Mouse (Mus musculus) cerebellum, adult 2 months (tissue): Measurements from ENCODE around the gene Bst1. TPM values are rescaled to one million over a fixed set of nuclear protein-coding genes. Genes with fewer than 3 reads are reported as not detected.

ENCODE experiments used
- DNase-seq, 2 experiments: peaks; one replicate each; pipeline ENCODE4 v3.0.0; 2021
- H3K27ac ChIP-seq: fragments of 200-500 bp; 2 replicates; pipeline ENCODE4 v1.5.1; 2012; ENCODE audit warnings: low read length, control low read depth, inconsistent platforms; ENCODE audit not compliant: insufficient read depth
- H3K27me3 ChIP-seq: fragments of 200-500 bp; 2 replicates; pipeline ENCODE4 v1.6.1; 2012; ENCODE audit warnings: inconsistent platforms, mild to moderate bottlenecking, low read length, moderate library complexity; ENCODE audit not compliant: control insufficient read depth, insufficient read depth
- H3K4me1 ChIP-seq: fragments of 200-500 bp; 2 replicates; pipeline ENCODE4 v1.6.1; 2011; ENCODE audit warnings: low read length; ENCODE audit not compliant: control insufficient read depth, insufficient read depth
- H3K4me3 ChIP-seq: fragments of 200-500 bp; replicated peaks from 2 replicates; pipeline ENCODE3; 2011; ENCODE audit warnings: mild to moderate bottlenecking, low read depth, low read length, control low read depth; ENCODE audit not compliant: insufficient read depth
- CTCF ChIP-seq: fragments of 200-500 bp; IDR thresholded peaks from 2 replicates; pipeline ENCODE4 v1.5.1; 2011; ENCODE audit warnings: low read depth, mild to moderate bottlenecking, control low read depth, low read length, moderate library complexity, borderline replicate concordance; ENCODE audit not compliant: insufficient read depth
- POLR2A ChIP-seq: fragments of 200-500 bp; IDR thresholded peaks from 2 replicates; pipeline ENCODE4 v1.6.1; 2011; ENCODE audit warnings: low read length, control low read depth, borderline replicate concordance; ENCODE audit not compliant: insufficient read depth
- WGBS: fragments of 180-500 bp; shearing (Covaris S2); methylation state at CpG from one replicate; pipeline ENCODE4 v1.1.7; 2018; 5-methylcytosine and 5-hydroxymethylcytosine counted together
- polyA plus RNA-seq: library from polyadenylated mRNA; depleted of rRNA; stranded (reverse); fragments of >200 nt; gene quantifications from 2 replicates; pipeline ENCODE4 v1.2.3, GENCODE M21; 2012

Bst1 gene
- polyA plus RNA-seq, 1 experiment, result 0.28 TPM

DNA sequence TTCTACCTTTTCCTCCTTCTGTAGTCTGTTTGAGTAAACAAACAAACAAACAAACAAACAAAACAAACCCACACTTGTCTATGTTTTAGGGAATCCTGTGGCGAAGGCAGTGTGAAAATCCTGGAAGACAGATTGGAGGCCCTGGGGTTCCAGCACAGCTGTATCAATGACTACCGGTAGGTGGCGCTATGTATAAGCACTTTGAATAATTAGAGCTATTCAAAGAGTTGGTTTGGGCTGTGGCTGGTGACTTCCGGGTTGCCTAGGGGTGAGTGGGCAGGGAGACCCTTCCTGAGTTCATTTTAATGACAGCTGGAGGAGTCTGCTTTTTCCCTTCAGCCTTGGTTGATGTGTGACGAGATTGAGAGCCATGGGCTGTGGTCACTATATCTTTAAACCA lies 18.7 kb downstream of the Bst1 start:
- peak; percentile 40 to 42 for DNase-seq
- 41% methylated on average over 5 of the region's 5 CpGs for WGBS
- no peak overlapping the region for H3K27ac ChIP-seq

DNA sequence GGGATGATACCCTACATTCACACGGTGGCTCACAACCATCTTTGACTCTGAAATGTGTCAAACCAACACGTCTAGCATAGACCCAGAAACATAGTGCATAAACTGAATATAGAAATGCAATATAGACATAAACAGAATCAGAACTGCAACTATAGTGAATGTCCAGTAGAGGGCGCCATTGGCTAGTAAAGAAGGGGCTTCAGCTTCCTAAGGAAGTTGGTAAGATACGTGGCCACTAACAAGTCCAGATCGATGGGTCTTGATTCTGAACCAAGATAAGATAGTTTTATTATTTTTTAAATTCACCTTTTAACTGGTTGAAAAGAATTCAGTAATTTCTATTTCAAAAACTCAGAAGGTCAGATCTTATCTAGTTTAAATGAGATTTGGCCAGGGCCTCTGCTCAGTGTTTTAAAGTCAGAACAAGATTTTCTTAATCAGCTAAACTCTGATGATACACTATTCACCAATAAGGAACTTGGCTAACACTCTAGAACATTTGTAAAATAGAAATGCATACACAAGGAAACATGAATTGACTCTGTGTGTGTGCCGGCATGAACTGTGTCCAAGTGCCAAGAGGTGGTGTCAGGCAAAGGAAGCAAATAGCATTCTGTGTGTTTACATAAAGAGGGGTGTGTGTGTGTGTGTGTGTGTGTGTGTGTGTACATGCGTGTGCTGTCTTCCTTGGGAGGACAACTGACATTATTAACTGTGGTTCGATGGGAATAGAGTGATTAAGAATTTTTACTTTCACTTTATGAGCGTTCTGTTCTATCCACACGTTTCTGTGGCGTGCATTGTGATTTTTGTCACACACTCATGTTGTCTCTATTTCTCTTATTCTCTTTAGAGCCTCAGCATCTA lies 22.7 kb downstream of the Bst1 start:
- no peaks in the 10 kb centered on the region for H3K27me3 ChIP-seq
- no peak overlapping the region for H3K27ac ChIP-seq
- 38% methylated on average over 11 of the region's 11 CpGs for WGBS
- peak overlapping the region; percentile 45 for H3K4me3 ChIP-seq
- no peak for TF ChIP-seq POLR2A
- peak; percentile 44; the same call in 1 of the 2 replicates for TF ChIP-seq CTCF
- peaks cover 3% of the 10 kb centered on the region; the same call in 1 of the 2 replicates for H3K4me1 ChIP-seq
- DNase-seq, result peak; percentile 16 to 47

More for the DNA sequence above, 18.7 kb downstream of the Bst1 start:
- Histone ChIP-seq H3K27me3 (no peaks in the 10 kb centered on the region), H3K4me1 (peaks cover 3% of the 10 kb centered on the region; the same call in 1 of the 2 replicates), H3K4me3 (no peak overlapping the region)
- TF ChIP-seq POLR2A, result no peak
- TF ChIP-seq CTCF, result peak; percentile 68

DNA sequence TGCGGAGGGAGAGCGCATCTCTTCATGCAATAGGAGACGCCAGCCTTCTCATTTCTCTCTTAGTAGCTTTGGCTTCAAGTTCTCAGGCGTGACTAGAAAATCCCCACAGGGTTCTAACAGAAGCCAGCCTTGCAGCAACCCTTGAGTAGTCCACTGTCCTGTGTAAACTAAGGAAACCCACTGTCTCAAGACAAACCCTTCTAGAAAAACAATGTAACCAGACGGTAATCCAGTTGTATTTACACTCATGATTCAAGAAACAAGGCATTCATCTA lies 23.3 kb downstream of the Bst1 start:
- 70% methylated on average over 5 of the region's 5 CpGs for WGBS
- H3K27ac ChIP-seq, result no peak overlapping the region
- H3K4me3 ChIP-seq, result no peak overlapping the region
- no peak for DNase-seq
- H3K27me3 ChIP-seq, result no peaks in the 10 kb centered on the region
- no peak for TF ChIP-seq CTCF
- no peak for TF ChIP-seq POLR2A
- no peaks in the 10 kb centered on the region for H3K4me1 ChIP-seq

DNA sequence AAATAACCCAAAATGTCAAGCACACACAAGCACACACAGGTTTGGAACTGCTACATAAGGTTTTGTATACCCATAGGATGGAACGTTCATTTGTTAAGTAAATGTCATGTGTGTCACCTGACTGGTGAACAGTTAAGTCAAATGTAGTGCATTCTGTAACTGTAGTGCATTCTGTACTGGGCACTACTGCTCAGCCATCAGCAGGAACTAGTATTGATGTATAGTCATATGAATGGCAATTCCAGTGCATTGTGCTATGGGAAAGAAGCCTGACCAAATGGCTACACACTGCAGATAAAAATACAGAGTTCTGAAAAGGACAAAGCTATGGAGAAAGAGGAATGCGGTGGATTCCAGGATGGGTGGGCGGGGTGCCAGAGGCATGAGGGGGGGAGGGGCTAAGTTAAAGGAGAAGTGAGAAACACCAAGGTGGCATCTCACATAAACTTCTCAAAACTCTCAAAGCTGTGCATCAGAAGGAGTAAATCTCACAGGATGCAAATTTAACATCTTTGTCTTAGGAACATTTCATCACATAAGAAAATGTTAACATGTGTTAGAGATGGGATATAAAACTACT lies 24.0 kb downstream of the Bst1 start:
- 58% methylated on average over 3 of the region's 3 CpGs for WGBS
- Histone ChIP-seq H3K27ac (no peak overlapping the region), H3K4me3 (no peak overlapping the region), H3K4me1 (no peaks in the 10 kb centered on the region), H3K27me3 (no peaks in the 10 kb centered on the region)
- no peak for TF ChIP-seq POLR2A
- TF ChIP-seq CTCF, result no peak
- DNase-seq, result no peak

DNA sequence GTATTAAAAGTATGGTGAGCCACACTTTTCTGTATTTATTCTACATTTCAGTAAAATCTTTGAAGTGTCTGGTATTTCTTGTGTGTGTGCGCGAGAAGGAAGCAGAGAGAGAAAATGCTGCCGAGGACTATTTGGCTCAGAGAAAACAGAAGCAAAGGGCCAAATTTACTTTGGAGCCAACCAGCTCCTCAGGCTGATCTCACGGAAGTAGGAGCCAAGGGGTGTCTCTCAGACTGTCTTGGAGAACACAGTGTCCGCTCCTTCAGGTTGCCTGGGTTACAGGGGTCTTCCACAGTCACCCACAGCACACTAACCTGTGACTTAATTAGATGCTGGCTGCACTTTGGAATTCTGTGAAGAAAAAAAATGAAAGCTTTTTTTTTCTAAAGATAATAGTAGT lies 26.4 kb downstream of the Bst1 start:
- no peak for TF ChIP-seq CTCF
- no peak for TF ChIP-seq POLR2A
- no peak overlapping the region for H3K27ac ChIP-seq
- no peak overlapping the region for H3K4me3 ChIP-seq
- DNase-seq, result peak in 1 of 2 experiments; percentile 23
- no peaks in the 10 kb centered on the region for H3K4me1 ChIP-seq
- WGBS, result 40% methylated on average over 5 of the region's 5 CpGs
- H3K27me3 ChIP-seq, result no peaks in the 10 kb centered on the region

DNA sequence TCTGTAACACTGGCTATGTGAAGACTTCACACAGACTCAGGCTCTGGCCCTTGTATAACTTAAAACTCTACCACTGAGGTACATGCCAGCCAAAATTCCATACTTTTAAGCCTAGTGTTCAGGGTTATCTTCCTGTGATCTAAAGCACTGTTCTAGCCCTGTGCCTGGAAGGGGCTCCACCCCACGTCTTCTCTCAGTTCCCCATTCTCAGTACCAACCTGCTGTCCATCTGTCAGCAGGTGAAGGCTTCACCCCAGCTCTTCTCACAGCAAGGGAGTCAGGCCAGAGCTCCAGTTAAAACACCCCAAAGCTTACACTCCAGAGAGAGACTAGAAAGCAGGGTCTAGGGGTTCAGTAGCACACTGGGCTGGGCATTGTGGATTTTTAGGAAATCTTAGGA lies 27.0 kb downstream of the Bst1 start:
- H3K27ac ChIP-seq, result no peak overlapping the region
- DNase-seq, result no peak
- TF ChIP-seq POLR2A (no peak), CTCF (no peak)
- H3K27me3 ChIP-seq, result no peaks in the 10 kb centered on the region
- H3K4me1 ChIP-seq, result no peaks in the 10 kb centered on the region
- 54% methylated on average over 1 of the region's 1 CpGs for WGBS
- H3K4me3 ChIP-seq, result no peak overlapping the region

DNA sequence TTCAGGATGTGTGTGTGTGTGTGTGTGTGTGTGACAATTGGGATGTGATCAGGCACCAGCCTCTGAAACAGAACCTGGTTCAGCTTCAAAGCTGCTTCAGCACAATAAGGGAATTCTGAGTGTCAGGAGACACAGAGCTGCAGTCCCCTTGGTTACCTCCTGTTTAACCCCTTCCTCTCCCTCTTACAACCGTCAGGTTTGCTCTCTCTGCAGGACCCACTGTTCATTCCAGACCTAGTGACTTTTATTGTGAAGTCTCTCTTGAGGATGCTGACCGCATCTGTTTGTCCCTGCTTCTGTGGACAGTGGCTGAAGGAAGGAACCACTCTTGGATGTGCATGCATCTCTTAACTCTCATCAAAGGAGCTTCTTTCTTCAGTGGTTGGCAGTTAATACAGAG lies 27.5 kb downstream of the Bst1 start:
- no peaks in the 10 kb centered on the region for H3K27me3 ChIP-seq
- WGBS, result 34% methylated on average over 2 of the region's 2 CpGs
- H3K4me3 ChIP-seq, result no peak overlapping the region
- TF ChIP-seq POLR2A (no peak), CTCF (no peak)
- no peak for DNase-seq
- no peaks in the 10 kb centered on the region for H3K4me1 ChIP-seq
- H3K27ac ChIP-seq, result no peak overlapping the region

DNA sequence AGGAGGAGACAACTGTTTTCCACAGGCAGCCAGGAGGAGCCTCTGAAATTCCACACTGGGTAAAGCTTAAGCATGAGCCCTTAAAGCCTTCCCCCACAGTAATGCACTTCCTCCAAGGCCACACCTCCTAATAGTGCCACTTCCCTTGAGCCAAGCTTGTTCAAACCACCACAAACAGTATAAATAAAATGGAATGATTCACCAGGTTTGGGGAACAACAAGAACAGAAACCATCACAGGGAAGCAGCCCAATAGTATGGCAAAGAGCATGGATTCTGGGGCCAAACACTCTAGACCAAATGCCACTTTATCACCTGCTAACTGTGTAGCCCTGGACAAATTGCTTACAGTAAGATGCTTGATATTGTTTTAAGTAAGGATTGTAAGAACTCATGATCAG lies 28.9 kb downstream of the Bst1 start:
- TF ChIP-seq CTCF (no peak), POLR2A (no peak)
- Histone ChIP-seq H3K4me3 (no peak overlapping the region), H3K27ac (no peak overlapping the region), H3K4me1 (no peaks in the 10 kb centered on the region), H3K27me3 (no peaks in the 10 kb centered on the region)
- DNase-seq, result no peak
